Mouse (Mus musculus) small intestine, adult 2 months (tissue): ENCODE measurements around the gene Rdh19.

Experiments used
- CTCF ChIP-seq: fragments of 200-500 bp; IDR thresholded peaks from 2 replicates; pipeline ENCODE4 v1.5.1; 2012; ENCODE audit warnings: low read depth, mild to moderate bottlenecking, control low read depth, inconsistent platforms, low read length, moderate library complexity, mixed read lengths; ENCODE audit not compliant: insufficient replicate concordance, insufficient read length; ENCODE audit errors: extremely low read depth
- POLR2A ChIP-seq: fragments of 200-500 bp; IDR thresholded peaks from 2 replicates; pipeline ENCODE4 v1.6.1; 2012; ENCODE audit warnings: low read depth, mild to moderate bottlenecking, control low read depth, inconsistent platforms, low read length, moderate library complexity

DNA sequence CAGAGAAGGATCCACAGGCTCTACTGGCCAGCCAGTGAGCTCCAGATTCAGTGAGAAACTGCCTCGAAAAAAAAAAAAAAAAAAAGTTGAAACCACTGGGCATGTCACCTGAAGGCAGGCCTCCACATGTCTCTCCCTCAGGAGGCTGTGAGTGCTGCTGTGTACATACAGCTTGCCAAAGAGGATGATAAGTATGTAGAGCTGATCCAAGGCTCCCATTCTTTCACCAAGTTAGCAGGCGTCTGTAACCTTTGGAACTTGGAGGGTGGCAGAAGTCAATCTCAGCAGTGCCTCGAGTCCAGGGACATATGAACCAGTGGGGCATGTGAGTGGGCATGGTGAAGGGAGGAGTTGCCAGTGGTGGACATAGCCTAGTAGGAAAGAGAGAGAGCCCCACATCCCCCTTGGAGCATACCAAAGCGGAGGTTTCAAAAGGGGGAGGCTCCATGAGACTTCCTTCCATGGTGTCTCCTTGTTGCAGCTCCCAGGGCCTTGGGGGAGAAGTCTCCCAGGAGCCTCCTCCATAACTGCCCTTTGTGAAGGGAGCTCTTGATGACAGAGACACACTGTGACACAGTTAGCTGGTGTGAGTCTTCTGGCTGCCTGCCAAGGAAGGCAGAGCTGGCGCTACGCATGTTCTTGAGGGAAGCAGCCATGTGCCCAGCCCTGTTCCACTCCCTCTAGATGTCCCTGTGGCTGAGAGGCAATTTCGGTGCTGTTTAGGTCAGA lies 55.2 kb downstream of the Rdh19 start:
- TF ChIP-seq POLR2A (no peak), CTCF (peak; percentile 1; the same call in 1 of the 2 replicates)
